Mouse (Mus musculus): ENCODE results near the gene Ssxb5. TPM values are rescaled to one million over a fixed set of nuclear protein-coding genes. Genes with fewer than 3 reads are reported as not detected.
A peak's percentile ranks its signal among the peaks of the same experiment; 100 is the strongest.
"Not testable (repeated sequence)": the region's sequence is repeated elsewhere in the genome, so short reads cannot be mapped to it uniquely, and the experiment has no call there.

The Ssxb5 gene
- not detected in 2 replicates for polyA plus RNA-seq (2014; fragmentation: Nextera tagmentation; extraction: Ambion mirVana)

GRCm38 (mm10) chrX:8803391-8803790, at the start of gene Ssxb5:
Gene Ssxb5 (plus strand): TSS chrX:8803691.
- H3K27me3 ChIP-seq (replicated peaks; ENCODE audit: control insufficient read depth, insufficient read depth, low read length); H3K27ac ChIP-seq (replicated peaks; ENCODE audit: low read depth, low read length); H3K9me3 ChIP-seq (ENCODE audit: control insufficient read depth, low read length); H3K9ac ChIP-seq (ENCODE audit: low read depth, low read length); H3K4me3 ChIP-seq (ENCODE audit: low read depth, low read length); DNase-seq (ENCODE audit: low spot score); H3K4me2 ChIP-seq (ENCODE audit: low read depth, low read length); H3K4me1 ChIP-seq (ENCODE audit: control insufficient read depth, insufficient read depth, low read length); H3K36me3 ChIP-seq (ENCODE audit: control insufficient read depth, insufficient read depth, low read length); ATAC-seq (ENCODE audit: low read depth): not testable (repeated sequence)
- WGBS, result 77% methylated on average over 4 of the region's 4 CpGs

DNA sequence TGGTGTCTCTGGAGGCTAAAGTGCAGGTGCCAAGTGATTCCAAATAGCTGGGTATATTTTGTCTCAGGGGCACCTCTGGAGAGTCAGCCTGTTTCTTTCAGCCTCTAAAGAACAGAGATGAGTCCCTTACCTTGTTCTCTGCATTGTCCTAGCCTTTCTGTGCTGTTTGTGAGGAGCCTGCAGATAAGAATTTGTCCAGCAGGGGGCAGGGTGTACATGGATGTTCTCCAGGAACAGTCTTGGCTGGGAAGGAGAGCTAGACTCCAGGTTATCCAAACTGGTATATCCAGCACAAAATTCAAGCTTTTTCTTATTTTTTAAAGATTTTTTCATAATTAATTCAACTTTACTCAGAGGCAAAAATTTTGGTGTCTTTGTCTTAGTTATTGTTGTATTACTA, 28.6 kb downstream of the Ssxb5 start:
- DNase-seq (ENCODE audit: low spot score), result peak; percentile 19
- Histone ChIP-seq H3K4me1 (ENCODE audit: control insufficient read depth, insufficient read depth, low read length) (no peaks in the 10 kb centered on the region), H3K27me3 (replicated peaks; ENCODE audit: control insufficient read depth, insufficient read depth, low read length) (no peaks in the 10 kb centered on the region), H3K36me3 (ENCODE audit: control insufficient read depth, insufficient read depth, low read length) (no peaks in the 10 kb centered on the region), H3K4me3 (ENCODE audit: low read depth, low read length) (no peak overlapping the region), H3K4me2 (ENCODE audit: low read depth, low read length) (no peak overlapping the region), H3K27ac (replicated peaks; ENCODE audit: low read depth, low read length) (no peak overlapping the region), H3K9me3 (ENCODE audit: control insufficient read depth, low read length) (no peaks in the 10 kb centered on the region), H3K9ac (ENCODE audit: low read depth, low read length) (no peak overlapping the region)
- ATAC-seq (ENCODE audit: low read depth), result no peak

GRCm38 (mm10) chrX:8843694-8844093, 40.2 kb downstream of the Ssxb5 start, which contains the start of gene Gm6592:
Gene Gm6592 (plus strand): TSS chrX:8843994.
- H3K4me3 ChIP-seq (ENCODE audit: low read depth, low read length), result no peak within 1 kb of the TSS
- no peaks in the 10 kb centered on the region for H3K9me3 ChIP-seq (ENCODE audit: control insufficient read depth, low read length)
- no peak within 1 kb of the TSS for H3K27ac ChIP-seq (replicated peaks; ENCODE audit: low read depth, low read length)
- H3K9ac ChIP-seq (ENCODE audit: low read depth, low read length), result no peak within 1 kb of the TSS
- H3K36me3 ChIP-seq (ENCODE audit: control insufficient read depth, insufficient read depth, low read length), result no peaks in the 10 kb centered on the region
- no peaks in the 10 kb centered on the region for H3K27me3 ChIP-seq (replicated peaks; ENCODE audit: control insufficient read depth, insufficient read depth, low read length)
- no peaks in the 10 kb centered on the region for H3K4me1 ChIP-seq (ENCODE audit: control insufficient read depth, insufficient read depth, low read length)
- DNase-seq (ENCODE audit: low spot score) (no peak), ATAC-seq (ENCODE audit: low read depth) (no peak)
- 54% methylated on average over 1 of the region's 1 CpGs for WGBS
- no peak within 1 kb of the TSS for H3K4me2 ChIP-seq (ENCODE audit: low read depth, low read length)

DNA sequence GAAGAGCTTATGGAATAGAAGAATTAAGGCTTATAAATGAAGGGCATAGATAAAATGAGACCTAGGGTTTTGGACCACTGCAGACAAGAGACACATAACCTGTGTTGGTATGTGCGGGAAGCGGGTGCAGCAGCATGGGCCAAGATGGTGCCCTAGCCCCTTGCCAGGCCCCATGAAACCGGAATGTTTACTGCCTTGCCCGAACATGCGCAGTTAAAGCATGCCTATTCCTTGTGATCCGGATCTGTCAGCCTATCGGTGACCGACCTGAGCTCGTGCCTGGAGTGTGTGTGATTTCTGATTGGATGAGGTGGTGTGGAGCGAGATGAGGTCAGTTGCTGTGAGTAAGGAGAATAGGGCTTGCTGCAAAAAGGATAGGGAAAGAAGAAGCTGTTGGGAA, 49.0 kb downstream of the Ssxb5 start:
- ATAC-seq (ENCODE audit: low read depth) (no peak), DNase-seq (ENCODE audit: low spot score) (no peak)
- Histone ChIP-seq H3K4me1 (ENCODE audit: control insufficient read depth, insufficient read depth, low read length) (no peaks in the 10 kb centered on the region), H3K9ac (ENCODE audit: low read depth, low read length) (no peak overlapping the region), H3K9me3 (ENCODE audit: control insufficient read depth, low read length) (no peaks in the 10 kb centered on the region), H3K27me3 (replicated peaks; ENCODE audit: control insufficient read depth, insufficient read depth, low read length) (no peaks in the 10 kb centered on the region), H3K4me2 (ENCODE audit: low read depth, low read length) (no peak overlapping the region), H3K36me3 (ENCODE audit: control insufficient read depth, insufficient read depth, low read length) (no peaks in the 10 kb centered on the region), H3K4me3 (ENCODE audit: low read depth, low read length) (no peak overlapping the region), H3K27ac (replicated peaks; ENCODE audit: low read depth, low read length) (no peak overlapping the region)
- WGBS, result 88% methylated on average over 10 of the region's 10 CpGs

Other genes with a start within 250 kb of the Ssxb5 start
- gene Ssxb3, start 211.9 kb upstream of the Ssxb5 start, polyA plus RNA-seq (2014; fragmentation: Nextera tagmentation; extraction: Ambion mirVana), result not detected in 2 replicates
- gene Ssxb8, start 112.8 kb upstream of the Ssxb5 start, polyA plus RNA-seq (2014; fragmentation: Nextera tagmentation; extraction: Ambion mirVana), result not detected in 2 replicates
- not detected in 2 replicates for gene Ssx9, start 55.3 kb upstream of the Ssxb5 start, polyA plus RNA-seq (2014; fragmentation: Nextera tagmentation; extraction: Ambion mirVana)
- not detected in 2 replicates for gene Gm6592, start 40.3 kb downstream of the Ssxb5 start, polyA plus RNA-seq (2014; fragmentation: Nextera tagmentation; extraction: Ambion mirVana)
- not detected in 2 replicates for gene Gm5751, start 70.6 kb downstream of the Ssxb5 start, polyA plus RNA-seq (2014; fragmentation: Nextera tagmentation; extraction: Ambion mirVana)
- 4.0 and 4.8 TPM in 2 replicates for gene B630019K06Rik, start 88.7 kb downstream of the Ssxb5 start, polyA plus RNA-seq (2014; fragmentation: Nextera tagmentation; extraction: Ambion mirVana)
- not detected in 2 replicates for gene Fthl17b, start 159.3 kb downstream of the Ssxb5 start, polyA plus RNA-seq (2014; fragmentation: Nextera tagmentation; extraction: Ambion mirVana)
- gene Fthl17c, start 172.9 kb downstream of the Ssxb5 start, polyA plus RNA-seq (2014; fragmentation: Nextera tagmentation; extraction: Ambion mirVana), result not detected in 2 replicates
- not detected in 2 replicates for gene Fthl17d, start 183.1 kb downstream of the Ssxb5 start, polyA plus RNA-seq (2014; fragmentation: Nextera tagmentation; extraction: Ambion mirVana)
- gene Fthl17e, start 229.8 kb downstream of the Ssxb5 start, polyA plus RNA-seq (2014; fragmentation: Nextera tagmentation; extraction: Ambion mirVana), result not detected in 2 replicates